Mouse (Mus musculus) ES-E14 (cell line): ENCODE data around the gene Ripor2. TPM values are rescaled to one million over a fixed set of nuclear protein-coding genes. Genes with fewer than 3 reads are reported as not detected.

Experiments
- DNase-seq: peaks from one replicate; pipeline ENCODE4 v3.0.0-alpha.2; 2013; ENCODE audit warnings: low read depth, low spot score
- H3K27ac ChIP-seq: 2 replicates; pipeline ENCODE4 v1.5.1; 2012; ENCODE audit warnings: low read depth, mild to moderate bottlenecking, low read length, moderate library complexity, mixed read lengths; ENCODE audit not compliant: poor library complexity, insufficient read depth, severe bottlenecking
- H3K36me3 ChIP-seq: 2 replicates; pipeline ENCODE4 v1.6.1; 2012; ENCODE audit warnings: mild to moderate bottlenecking, low read length, moderate library complexity, mixed read lengths; ENCODE audit not compliant: control insufficient read depth, poor library complexity, insufficient read depth, severe bottlenecking
- H3K4me1 ChIP-seq, 2 experiments: fragments of 150-350 bp in 1 of 2; sonication (generic) in 1 of 2; 2 replicates each; pipeline ENCODE4 v1.6.1; 2012; ENCODE audit warnings: low read length in 2 of 2, mild to moderate bottlenecking in 1 of 2, mixed read lengths in 1 of 2; ENCODE audit not compliant: control insufficient read depth in 2 of 2, insufficient read depth in 2 of 2, poor library complexity in 1 of 2
- H3K4me3 ChIP-seq, 2 experiments: fragments of 150-350 bp in 1 of 2; sonication (generic) in 1 of 2; 2 replicates each; pipeline ENCODE4 v1.5.1; 2012; ENCODE audit warnings: low read length in 2 of 2, low read depth in 1 of 2, mild to moderate bottlenecking in 1 of 2, mixed read lengths in 1 of 2; ENCODE audit not compliant: insufficient read depth in 1 of 2, poor library complexity in 1 of 2, severe bottlenecking in 1 of 2
- H3K9ac ChIP-seq: 2 replicates; pipeline ENCODE4 v1.6.1; 2012; ENCODE audit warnings: low read depth, mild to moderate bottlenecking, low read length, mixed read lengths; ENCODE audit not compliant: poor library complexity, insufficient read depth, severe bottlenecking
- H3K9me3 ChIP-seq: fragments of 150-350 bp; sonication (generic); 2 replicates; pipeline ENCODE4 v1.6.1; 2012; ENCODE audit warnings: low read depth, mild to moderate bottlenecking, low read length; ENCODE audit not compliant: control insufficient read depth, insufficient read depth
- CHD2 ChIP-seq: IDR thresholded peaks from 2 replicates; pipeline ENCODE4 v1.6.1; 2014; ENCODE audit warnings: mild to moderate bottlenecking, low read depth, low read length, inconsistent platforms
- HCFC1 ChIP-seq: IDR thresholded peaks from 2 replicates; pipeline ENCODE4 v1.6.1; 2012; ENCODE audit warnings: low read length, inconsistent platforms, borderline replicate concordance; ENCODE audit not compliant: insufficient read depth
- MAFK ChIP-seq: IDR thresholded peaks from 2 replicates; pipeline ENCODE4 v1.6.1; 2014; ENCODE audit warnings: mild to moderate bottlenecking, low read depth, low read length, inconsistent platforms; ENCODE audit not compliant: insufficient read depth
- ZC3H11A ChIP-seq: IDR thresholded peaks from 2 replicates; pipeline ENCODE4 v1.6.1; 2012; ENCODE audit warnings: low read depth, mild to moderate bottlenecking, inconsistent platforms, low read length, borderline replicate concordance
- ZNF384 ChIP-seq: IDR thresholded peaks from 2 replicates; pipeline ENCODE4 v1.6.1; 2012; ENCODE audit warnings: low read depth, low read length, inconsistent platforms
- in situ Hi-C, 2 experiments: fragments of 600-800 bp; cut with MboI; formaldehyde crosslinking; loops; one replicate each; pipeline ENCODE4 v1.15.1; 2025; ENCODE audit warnings: low sequenced_read_pairs in 2 of 2, inconsistent platforms in 1 of 2; ENCODE audit not compliant: unreplicated experiment in 2 of 2
- total RNA-seq: library from RNA; depleted of rRNA; stranded (reverse); fragments of 300-350 nt; gene quantifications from 2 replicates; pipeline ENCODE4 v1.2.3, GENCODE M21; 2012

The Ripor2 gene
- total RNA-seq, 1 experiment = 0.71 TPM

DNA sequence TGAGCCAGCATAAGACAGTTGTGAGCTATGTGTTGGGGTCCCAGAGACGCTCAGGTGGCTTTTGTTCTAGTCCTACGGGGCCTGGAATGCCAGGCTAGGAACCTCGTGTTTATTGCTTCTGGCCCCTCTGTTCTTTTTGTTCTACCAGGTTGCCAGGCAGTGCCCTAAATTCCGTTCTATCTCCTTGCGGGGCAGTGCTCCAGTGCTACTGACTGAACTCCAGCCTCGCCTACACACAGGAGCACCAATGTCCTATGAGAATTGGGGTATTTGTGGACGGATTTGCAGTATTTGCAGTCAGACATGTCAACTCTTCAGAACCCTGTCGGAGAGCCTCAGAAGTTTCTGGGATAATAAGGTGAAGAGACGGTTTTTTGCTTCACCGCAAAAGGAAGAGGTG, 159.0 kb downstream of the Ripor2 start, which contains the start of gene Armh2:
TSS of gene Armh2 (plus strand) at position 205 of the 400 bp plus-strand sequence.
- TF ChIP-seq MAFK = no peak
- TF ChIP-seq HCFC1 = no peak
- TF ChIP-seq ZC3H11A = no peak
- TF ChIP-seq CHD2 = no peak
- TF ChIP-seq ZNF384 = no peak
- Histone ChIP-seq H3K9me3 (no peaks in the 10 kb centered on the region), H3K4me3 (no peak within 1 kb of the TSS), H3K4me1 (no peaks in the 10 kb centered on the region), H3K27ac (no peak within 1 kb of the TSS), H3K9ac (no peak within 1 kb of the TSS), H3K36me3 (peaks cover 9% of the 10 kb centered on the region; the same call in 1 of the 2 replicates)
- in situ Hi-C loops = no loop called here
- DNase-seq = no peak

DNA sequence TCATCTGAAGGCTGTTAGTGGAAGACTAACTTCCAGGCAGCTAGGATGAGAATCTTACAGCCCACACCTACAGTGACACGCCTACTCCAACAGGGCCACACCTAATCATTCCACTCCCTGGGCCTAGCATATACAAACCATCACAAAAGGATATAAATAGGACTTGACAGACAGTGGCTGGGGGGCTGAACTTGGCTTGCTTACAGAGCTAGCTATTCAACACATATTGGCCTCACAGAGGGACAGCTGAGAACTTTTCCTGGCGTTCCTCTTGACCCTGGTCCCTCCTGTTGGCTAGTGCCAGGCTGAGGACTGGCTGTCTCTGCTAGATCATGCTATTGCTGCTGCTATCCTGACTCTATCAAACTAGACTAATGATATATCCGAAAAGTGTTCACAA, 165.8 kb downstream of the Ripor2 start:
- no peak for DNase-seq
- Histone ChIP-seq H3K9me3 (no peaks in the 10 kb centered on the region), H3K9ac (no peak overlapping the region), H3K27ac (no peak overlapping the region), H3K4me1 (no peaks in the 10 kb centered on the region), H3K4me3 (no peak overlapping the region), H3K36me3 (peaks cover 28% of the 10 kb centered on the region)
- TF ChIP-seq MAFK (no peak), HCFC1 (no peak), ZC3H11A (no peak), CHD2 (no peak), ZNF384 (no peak)
- in situ Hi-C loops = no loop called here

DNA sequence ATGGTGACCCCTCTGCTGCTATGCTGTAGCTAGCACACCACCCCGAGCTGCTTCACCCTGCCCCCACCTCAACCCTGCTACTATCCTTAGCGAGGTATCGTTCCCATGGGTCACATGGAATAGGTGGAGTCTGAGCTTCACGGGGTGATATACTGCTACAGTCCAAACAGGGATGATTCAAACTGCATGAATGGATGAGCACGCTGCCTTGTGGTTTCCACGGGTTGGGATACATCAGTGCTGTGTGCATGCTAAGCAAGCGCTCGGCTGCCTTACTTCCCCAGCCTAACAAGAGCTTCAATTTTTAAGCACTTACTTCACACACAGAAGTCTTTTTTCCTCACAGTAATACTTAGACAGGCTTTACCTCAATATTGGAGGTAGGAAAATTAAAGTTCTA, 168.8 kb downstream of the Ripor2 start:
- no peak for DNase-seq
- peaks cover 36% of the 10 kb centered on the region for H3K36me3 ChIP-seq

DNA sequence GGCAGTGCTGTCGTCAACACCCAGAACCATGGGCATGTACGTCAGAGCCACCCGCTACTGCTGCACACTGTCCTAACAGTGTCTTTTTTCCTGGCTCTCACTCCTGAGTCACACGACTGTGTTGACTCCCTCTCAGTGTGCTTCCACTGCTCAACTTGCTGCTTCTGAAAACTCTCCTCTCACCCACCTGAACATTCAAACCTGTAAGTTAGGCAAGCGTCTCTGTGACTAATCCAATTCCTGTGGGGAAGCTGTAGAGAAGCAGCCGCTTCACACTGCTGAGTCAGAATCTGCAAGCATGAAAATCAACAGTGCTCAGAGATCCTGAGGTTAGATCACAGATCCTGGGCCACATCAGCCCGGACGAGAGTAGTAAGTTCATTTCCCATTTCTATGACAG, 169.4 kb downstream of the Ripor2 start:
- no peak for DNase-seq
- H3K36me3 ChIP-seq = peaks cover 38% of the 10 kb centered on the region

More for the DNA sequence above, 168.8 kb downstream of the Ripor2 start:
- H3K4me3 ChIP-seq = no peak overlapping the region
- no peaks in the 10 kb centered on the region for H3K9me3 ChIP-seq
- no peak overlapping the region for H3K27ac ChIP-seq
- TF ChIP-seq CHD2 (no peak), ZC3H11A (no peak), ZNF384 (no peak)
- no peaks in the 10 kb centered on the region for H3K4me1 ChIP-seq
- H3K9ac ChIP-seq = no peak overlapping the region
- in situ Hi-C loops = no loop called here

DNA sequence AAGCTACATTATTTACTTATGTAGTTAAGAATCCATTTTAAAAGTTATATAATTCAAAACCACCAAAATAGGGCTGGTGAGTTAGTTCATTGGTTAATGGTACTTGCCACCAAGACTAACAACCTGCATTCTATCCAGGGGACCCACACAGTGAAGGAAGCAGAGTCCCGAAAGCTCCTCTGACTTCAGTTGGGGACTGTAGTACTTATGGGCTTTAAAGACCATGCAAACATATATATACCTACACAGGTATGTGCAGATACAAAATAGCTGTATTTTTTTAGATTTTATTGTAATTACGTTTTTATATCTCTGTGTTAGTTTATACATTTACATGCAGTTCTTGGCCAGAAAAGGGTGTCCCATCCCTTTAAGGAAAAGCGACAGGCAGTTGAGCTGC, 174.8 kb downstream of the Ripor2 start:
- DNase-seq = no peak
- Histone ChIP-seq H3K36me3 (peaks cover 37% of the 10 kb centered on the region), H3K9me3 (no peaks in the 10 kb centered on the region), H3K27ac (no peak overlapping the region), H3K9ac (no peak overlapping the region), H3K4me3 (no peak overlapping the region), H3K4me1 (peaks cover 0 to 3% of the 10 kb centered on the region in 2 experiments; a peak in 1 of 4 replicates)
- no peak for TF ChIP-seq HCFC1
- no peak for TF ChIP-seq CHD2
- no peak for TF ChIP-seq ZC3H11A
- no peak for TF ChIP-seq ZNF384
- no peak for TF ChIP-seq MAFK
- in situ Hi-C loops = no loop called here

More for the DNA sequence above, 169.4 kb downstream of the Ripor2 start:
- Histone ChIP-seq H3K4me1 (no peaks in the 10 kb centered on the region), H3K4me3 (no peak overlapping the region), H3K9me3 (no peaks in the 10 kb centered on the region), H3K9ac (no peak overlapping the region), H3K27ac (no peak overlapping the region)
- TF ChIP-seq ZC3H11A = no peak
- TF ChIP-seq ZNF384 = no peak
- no peak for TF ChIP-seq CHD2
- TF ChIP-seq MAFK = no peak
- no peak for TF ChIP-seq HCFC1
- in situ Hi-C loops = no loop called here
